Mouse (Mus musculus) right cerebral cortex, adult 2 months (tissue): ENCODE measurements at regions not wholly inside any gene's neighbourhood (a gene's known extent, or its start where the extent isn't known, plus 50 kb on each side); places are given as distances from the start of the nearest gene placed in this dataset.

Source experiments
- DNase-seq, 2 experiments: peaks; one replicate each; pipeline ENCODE4 v3.0.0; 2021 to 2022; ENCODE audit warnings: low spot score in 2 of 2

GRCm38 (mm10) chr3:72735011-72735410 is 232.7 kb downstream of the Sis start:
- no peak for DNase-seq

- no peak for DNase-seq
Measured at GRCm38 (mm10) chr3:72727403-72727802, 240.3 kb downstream of the Sis start.

- DNase-seq, result no peak
Measured at GRCm38 (mm10) chr3:72713806-72714205, 253.9 kb downstream of the Sis start.

GRCm38 (mm10) chr3:72685937-72686336 is 281.7 kb downstream of the Sis start:
- no peak for DNase-seq

- DNase-seq, result no peak
Measured at GRCm38 (mm10) chr3:72659194-72659593, 308.5 kb downstream of the Sis start.

- no peak for DNase-seq
Measured at GRCm38 (mm10) chr3:72630069-72630468, 337.6 kb downstream of the Sis start.

- DNase-seq, result peak; percentile 8 to 17
Measured at GRCm38 (mm10) chr3:72620802-72621201, 346.9 kb downstream of the Sis start.

GRCm38 (mm10) chr3:72619862-72620261 is 347.8 kb downstream of the Sis start:
- no peak for DNase-seq

GRCm38 (mm10) chr3:72603718-72604359 is 363.8 kb downstream of the Sis start:
- no peak for DNase-seq
